Mouse (Mus musculus) urinary bladder, postnatal 10 days (tissue): Measurements from ENCODE around the gene Snrnp25.

Source experiments
- DNase-seq: peaks from one replicate; pipeline ENCODE4 v3.0.0; 2022; ENCODE audit warnings: low spot score

Snrnp25 gene

DNA sequence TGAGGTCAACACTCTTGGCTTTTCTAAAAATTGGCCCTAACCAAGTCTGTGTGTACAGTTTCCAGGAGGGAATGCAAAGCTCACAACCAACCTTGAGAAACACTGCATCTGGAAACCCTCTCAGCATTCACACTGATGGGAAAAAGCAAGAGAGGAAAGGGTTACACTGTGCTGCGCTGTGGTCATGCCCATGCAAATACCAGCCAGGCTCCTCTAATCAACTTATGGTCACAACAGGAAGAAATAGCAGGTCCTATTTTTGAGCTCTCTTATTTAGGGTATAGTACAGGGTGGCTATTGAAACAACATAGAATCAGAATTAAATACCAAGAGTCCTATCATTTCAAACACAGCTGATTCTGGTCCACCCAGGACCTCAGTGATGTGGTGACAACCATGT lies 39.4 kb downstream of the Snrnp25 start:
- no peak for DNase-seq

- no peak for DNase-seq
Observed at GRCm38 (mm10) chr11:32245614-32246013, 40.4 kb downstream of the Snrnp25 start.

GRCm38 (mm10) chr11:32247068-32247467 lies 41.9 kb downstream of the Snrnp25 start:
- no peak for DNase-seq

DNA sequence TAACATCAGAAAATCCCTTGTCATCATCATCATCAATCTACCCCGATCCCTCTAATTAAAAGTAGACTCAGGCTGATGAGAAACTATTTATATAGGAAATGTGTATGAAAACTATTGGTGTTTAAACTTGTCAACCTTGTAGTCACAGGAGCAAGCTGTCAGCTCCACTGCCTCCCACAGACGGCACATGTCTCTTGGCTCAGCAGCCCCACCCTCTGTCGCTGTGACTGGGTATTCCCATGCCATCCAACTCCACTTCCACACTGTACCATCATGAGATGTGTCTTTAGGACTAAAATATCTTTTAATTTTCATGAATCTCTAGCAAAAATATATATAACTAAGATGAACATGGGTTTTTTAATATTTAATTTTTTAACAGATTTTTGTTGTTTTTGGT lies 43.1 kb downstream of the Snrnp25 start:
- DNase-seq, result no peak

DNA sequence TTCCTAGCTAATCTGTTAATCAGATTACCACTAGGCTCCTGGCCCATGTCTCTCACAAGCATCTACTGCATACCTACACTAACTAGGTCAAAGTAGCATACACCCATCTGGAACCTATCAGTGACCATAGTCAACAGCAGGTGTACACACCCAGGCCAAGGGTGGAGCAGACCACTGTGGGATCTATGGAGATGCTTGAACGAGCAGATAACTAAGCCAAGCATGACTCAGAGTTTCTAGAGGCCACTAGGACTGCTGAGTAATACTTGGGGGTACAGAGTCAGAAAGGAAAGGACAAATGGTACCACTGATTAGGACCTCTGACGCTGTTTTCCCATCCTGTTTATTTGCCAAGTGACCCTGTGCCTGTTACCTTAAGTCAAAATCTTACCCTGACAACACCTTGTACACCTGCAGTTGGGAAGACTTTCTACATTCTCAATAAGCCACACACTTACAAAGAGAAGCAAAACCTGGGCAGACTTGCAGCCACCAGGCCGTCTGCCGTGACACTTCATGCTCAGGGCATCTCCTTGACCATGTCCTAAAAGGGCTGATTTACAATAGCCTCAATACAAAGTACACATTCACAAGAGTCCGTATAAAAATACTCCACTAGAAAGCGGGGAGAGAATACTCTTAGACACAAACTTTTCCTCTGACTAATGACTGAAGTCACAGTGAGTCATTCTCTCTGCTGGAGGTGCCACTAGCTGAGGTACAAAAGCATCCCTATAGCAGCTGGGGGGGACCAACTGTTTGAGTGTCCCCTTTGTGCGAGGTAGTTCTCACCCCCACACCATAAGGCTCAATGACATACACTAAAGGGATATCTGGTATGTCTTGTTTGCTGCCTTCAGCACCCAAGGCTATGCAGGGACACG lies 45.9 kb downstream of the Snrnp25 start:
- DNase-seq, result no peak

- DNase-seq, result no peak
Observed at GRCm38 (mm10) chr11:32253121-32253520, 47.9 kb downstream of the Snrnp25 start.

GRCm38 (mm10) chr11:32256146-32256545 lies 50.9 kb downstream of the Snrnp25 start:
- no peak for DNase-seq

- DNase-seq, result no peak
Observed at GRCm38 (mm10) chr11:32256566-32256965, 51.4 kb downstream of the Snrnp25 start.
